Mouse (Mus musculus) T-helper 17 cell (primary cell): ENCODE measurements around the gene Tuba3b.

Experiments
- in situ Hi-C, 2 experiments: fragments of 300-600 bp; cut with MboI, MseI; formaldehyde crosslinking; loops; 1 replicate in 1 of 2; 2 replicates in 1 of 2; pipeline ENCODE4 v1.15.1; 2025; ENCODE audit warnings: high pct_unique_total_duplicates in 2 of 2

Gene Tuba3b

DNA sequence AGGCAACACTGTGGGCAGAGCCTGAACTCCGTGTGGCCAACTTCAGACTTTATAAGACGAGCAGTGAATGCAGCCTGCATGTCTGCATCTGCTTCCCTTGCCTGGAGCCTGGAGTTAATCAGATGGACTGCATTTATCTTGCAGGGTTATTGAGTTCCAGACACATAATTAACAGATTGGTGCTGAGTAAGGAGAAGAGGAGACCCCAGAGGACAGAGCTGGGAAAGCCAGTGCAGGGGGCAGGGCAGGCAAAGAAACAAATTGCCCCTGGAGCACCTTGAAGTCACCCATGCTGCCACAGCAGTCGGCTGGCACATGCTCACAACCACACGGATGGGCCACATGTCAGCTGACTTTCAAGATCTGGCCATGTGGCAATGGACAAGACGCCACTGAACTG lies 48.7 kb downstream of the Tuba3b start:
- in situ Hi-C loops, result loop anchor here in 1 of 2 experiments (10.0 kb wide), 1 partner anchor 61 kb away; no protein-coding TSS in a partner anchor

DNA sequence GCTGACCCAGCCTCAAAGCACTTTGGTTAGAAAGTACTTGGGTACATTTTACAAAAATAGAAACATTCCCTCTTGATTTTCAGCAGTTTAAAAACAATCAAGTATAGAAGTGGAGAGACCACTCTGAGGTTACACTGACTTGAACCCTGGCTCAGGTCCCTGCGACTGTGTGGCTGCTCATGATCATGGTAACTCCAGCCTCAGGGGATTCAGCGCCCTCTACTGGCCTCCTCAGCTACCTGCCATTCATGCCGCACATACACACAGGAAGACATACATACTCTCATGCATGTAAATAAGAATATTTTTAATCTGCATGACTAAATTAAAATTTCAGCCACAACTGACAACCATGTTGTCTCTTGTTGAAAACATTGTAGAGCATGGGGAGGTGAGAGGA lies 50.2 kb downstream of the Tuba3b start:
- in situ Hi-C loops, result loop anchor here in 1 of 2 experiments (5.0 to 10.0 kb wide), 2 partner anchors 59 to 347 kb away; no protein-coding TSS in a partner anchor

DNA sequence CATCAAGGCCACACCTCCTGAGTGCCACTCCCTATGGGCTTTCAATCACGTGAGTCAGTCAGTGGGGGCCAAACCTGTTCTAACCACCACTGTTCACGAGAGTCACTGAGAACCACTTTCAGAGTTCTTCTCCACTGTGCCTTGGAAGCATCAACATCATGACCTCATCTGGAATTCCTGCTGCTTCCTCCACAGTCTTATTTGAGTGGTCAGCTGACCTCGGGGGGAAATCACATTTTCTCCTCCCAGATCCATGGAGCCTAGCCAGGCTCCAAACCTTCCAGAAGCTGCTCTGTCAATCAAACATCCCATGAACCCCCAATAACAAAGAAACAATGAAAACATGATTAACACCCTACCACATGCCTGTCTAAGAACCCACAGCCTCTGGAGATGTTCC lies 52.1 kb downstream of the Tuba3b start:
- in situ Hi-C loops, result loop anchor here in 1 of 2 experiments (5.0 to 10.0 kb wide), 2 partner anchors 57 to 345 kb away; no protein-coding TSS in a partner anchor

- in situ Hi-C loops, result loop anchor here in 1 of 2 experiments (5.0 to 10.0 kb wide), 2 partner anchors 55 to 343 kb away; no protein-coding TSS in a partner anchor
These were observed 54.1 kb downstream of the Tuba3b start for GRCm38 (mm10) chr6:145669596-145670071.
